Mouse (Mus musculus): Measurements from ENCODE around the gene Vav3. TPM values are rescaled to one million over a fixed set of nuclear protein-coding genes. Genes with fewer than 3 reads are reported as not detected.
A peak's percentile ranks its signal among the peaks of the same experiment; 100 is the strongest.

The Vav3 gene
- polyA plus RNA-seq (2014; fragmentation: Nextera tagmentation; extraction: Ambion mirVana), result 18.4 and 18.6 TPM in 2 replicates

DNA sequence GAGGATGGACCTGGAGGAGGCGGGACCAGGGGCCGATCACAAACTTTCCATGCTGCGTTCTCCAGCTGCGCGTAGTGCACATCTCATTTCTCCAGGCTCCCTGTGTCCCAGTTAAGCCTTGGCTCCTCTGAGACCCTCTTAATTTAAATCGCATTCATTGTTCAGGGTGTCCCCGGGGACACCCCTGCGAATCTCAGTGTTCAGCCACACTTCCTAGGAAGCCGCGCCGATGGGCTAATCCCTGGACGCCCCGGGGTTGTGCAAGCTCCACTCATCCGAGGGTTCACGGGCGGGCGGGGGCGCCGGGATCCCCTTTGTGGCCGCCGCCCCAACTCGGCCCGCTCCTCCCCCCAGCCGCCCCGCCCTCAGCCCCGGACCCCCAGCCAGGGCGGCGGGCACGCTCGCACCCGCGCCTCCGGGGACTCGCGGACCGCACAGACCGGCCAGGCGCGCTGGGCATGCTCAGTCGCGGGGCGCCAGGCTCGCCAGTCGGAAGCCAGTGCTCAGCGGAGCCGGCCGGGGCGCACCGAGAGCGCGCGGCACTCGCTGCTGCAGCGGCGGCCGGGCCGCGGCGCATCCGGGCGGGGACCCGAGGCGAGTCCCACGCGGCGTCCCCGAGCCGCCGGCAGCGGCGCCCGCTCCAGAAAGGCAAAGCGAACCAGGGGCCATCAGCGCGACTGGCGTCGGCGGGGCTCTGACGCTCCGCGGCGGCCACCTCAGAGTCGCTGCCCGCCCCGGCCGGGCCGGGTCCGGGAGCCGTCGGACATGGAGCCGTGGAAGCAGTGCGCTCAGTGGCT, at the start of gene Vav3:
TSS of gene Vav3 (plus strand) at position 380 of the 797 bp plus-strand sequence.
- ATAC-seq (ENCODE audit: low FRiP score), result peak; percentile 94
- H3K36me3 ChIP-seq (ENCODE audit: control insufficient read depth, insufficient read depth, low read length), result no peaks in the 10 kb centered on the region
- WGBS, result under 1% methylated on average over 87 of the region's 92 CpGs
- H3K27ac ChIP-seq (ENCODE audit: low read depth, low read length), result peak within 1 kb of the TSS; percentile 73
- peak within 1 kb of the TSS; percentile 68 for H3K4me3 ChIP-seq (ENCODE audit: low read depth, low read length)
- H3K9me3 ChIP-seq (ENCODE audit: control insufficient read depth, low read length), result no peaks in the 10 kb centered on the region
- DNase-seq (ENCODE audit: low spot score, missing footprints), result peak; percentile 96
- peak within 1 kb of the TSS; percentile 74 for H3K9ac ChIP-seq (ENCODE audit: low read length)
- H3K4me1 ChIP-seq (ENCODE audit: control insufficient read depth, insufficient read depth, low read length), result 0 out of 2 replicates have a peak, but pooled peaks cover 2% of the 10 kb centered on the region
- H3K4me2 ChIP-seq, result peak within 1 kb of the TSS; percentile 77
- H3K27me3 ChIP-seq (ENCODE audit: control insufficient read depth, insufficient read depth, low read length), result 0 out of 2 replicates have a peak, but pooled peaks cover 2% of the 10 kb centered on the region

DNA sequence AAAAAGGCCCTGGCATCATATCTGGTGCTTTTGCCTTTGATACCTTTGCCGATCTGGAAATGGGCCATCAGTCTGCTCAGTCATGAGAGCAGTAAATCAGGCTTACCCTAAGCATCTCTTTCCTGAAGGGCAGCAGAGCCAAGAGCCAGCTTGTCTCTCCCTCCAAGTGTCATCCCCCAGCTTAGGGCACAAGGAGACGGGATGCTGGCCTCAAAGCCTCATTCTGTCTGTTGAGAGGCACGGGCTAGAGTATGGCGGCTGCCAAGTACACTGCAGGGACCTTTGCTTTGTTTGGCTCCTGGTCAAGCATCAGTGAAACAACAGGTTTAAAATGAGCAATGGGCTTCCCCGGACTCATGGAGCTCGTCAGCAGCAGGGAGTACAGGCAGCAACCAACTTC, 41.6 kb upstream of the Vav3 start:
- Histone ChIP-seq H3K4me3 (ENCODE audit: low read depth, low read length) (no peak overlapping the region), H3K9ac (ENCODE audit: low read length) (no peak overlapping the region), H3K4me1 (ENCODE audit: control insufficient read depth, insufficient read depth, low read length) (no peaks in the 10 kb centered on the region), H3K27ac (ENCODE audit: low read depth, low read length) (no peak overlapping the region), H3K4me2 (no peak overlapping the region), H3K27me3 (ENCODE audit: control insufficient read depth, insufficient read depth, low read length) (no peaks in the 10 kb centered on the region), H3K36me3 (ENCODE audit: control insufficient read depth, insufficient read depth, low read length) (no peaks in the 10 kb centered on the region), H3K9me3 (ENCODE audit: control insufficient read depth, low read length) (no peaks in the 10 kb centered on the region)
- WGBS, result 54% methylated on average over 6 of the region's 6 CpGs
- DNase-seq (ENCODE audit: low spot score, missing footprints), result no peak
- no peak for ATAC-seq (ENCODE audit: low FRiP score)

DNA sequence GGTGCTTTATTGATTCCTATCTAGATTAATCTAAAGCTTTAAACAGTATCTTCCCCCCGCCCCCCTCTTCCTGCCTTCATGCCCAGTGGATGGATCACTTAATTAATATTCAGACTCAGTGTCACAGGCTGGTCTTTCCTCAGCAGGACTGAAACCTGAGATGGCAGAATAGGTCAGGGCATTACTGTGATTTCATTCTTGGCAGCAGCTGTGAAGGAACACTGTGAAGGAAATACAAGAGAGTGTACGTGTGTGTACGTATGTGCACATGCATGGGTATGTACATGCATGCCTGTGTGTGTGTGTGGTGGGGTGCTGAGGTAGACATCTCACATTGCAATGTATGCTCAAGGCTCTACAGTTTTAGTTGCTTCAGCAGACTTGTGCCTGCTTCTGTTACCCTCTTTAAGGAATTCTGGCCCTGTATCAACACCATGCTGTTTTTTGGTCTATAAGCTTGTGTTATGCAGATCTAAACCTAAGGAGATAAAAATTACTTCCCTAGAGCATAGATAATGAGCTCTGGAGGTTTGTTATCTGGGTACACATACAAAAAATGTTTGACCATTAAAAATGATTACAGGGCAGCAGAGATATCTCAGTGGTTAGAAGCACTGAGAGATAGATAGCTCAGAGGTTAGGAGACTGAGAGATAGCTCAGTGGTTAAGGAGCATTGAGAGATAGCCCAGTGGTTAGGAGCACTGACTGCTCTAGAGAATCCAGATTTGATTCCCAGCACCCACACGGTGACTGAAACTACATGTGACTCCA, 41.0 kb upstream of the Vav3 start:
- no peak overlapping the region for H3K4me3 ChIP-seq (ENCODE audit: low read depth, low read length)
- 68% methylated on average over 4 of the region's 4 CpGs for WGBS
- no peak overlapping the region for H3K9ac ChIP-seq (ENCODE audit: low read length)
- no peaks in the 10 kb centered on the region for H3K4me1 ChIP-seq (ENCODE audit: control insufficient read depth, insufficient read depth, low read length)
- no peaks in the 10 kb centered on the region for H3K36me3 ChIP-seq (ENCODE audit: control insufficient read depth, insufficient read depth, low read length)
- peak; percentile 31 for DNase-seq (ENCODE audit: low spot score, missing footprints)
- no peaks in the 10 kb centered on the region for H3K9me3 ChIP-seq (ENCODE audit: control insufficient read depth, low read length)
- H3K27me3 ChIP-seq (ENCODE audit: control insufficient read depth, insufficient read depth, low read length), result no peaks in the 10 kb centered on the region
- H3K4me2 ChIP-seq, result no peak overlapping the region
- 0 out of 2 replicates have a peak, but pooled peaks have one; percentile 33 for ATAC-seq (ENCODE audit: low FRiP score)
- H3K27ac ChIP-seq (ENCODE audit: low read depth, low read length), result no peak overlapping the region

DNA sequence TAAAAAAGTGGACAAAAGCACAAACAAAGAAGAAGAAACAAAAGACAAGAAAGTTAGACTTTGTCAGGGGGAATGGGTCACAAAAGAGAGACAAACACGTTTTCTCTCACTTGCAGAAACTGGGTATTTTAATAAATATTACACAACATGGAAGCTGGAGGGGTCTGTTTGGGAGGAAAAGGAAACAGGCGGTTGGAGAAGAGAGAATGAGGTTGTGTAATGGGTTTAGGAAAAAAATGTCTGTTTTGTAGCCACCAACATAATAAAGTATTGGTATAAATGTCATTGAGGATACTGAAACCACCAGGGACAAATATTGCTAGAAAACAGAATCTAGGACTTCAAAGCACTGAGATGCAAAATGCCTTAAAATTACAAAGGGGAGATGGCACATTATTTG, 38.4 kb upstream of the Vav3 start:
- DNase-seq (ENCODE audit: low spot score, missing footprints), result no peak
- no peaks in the 10 kb centered on the region for H3K4me1 ChIP-seq (ENCODE audit: control insufficient read depth, insufficient read depth, low read length)

DNA sequence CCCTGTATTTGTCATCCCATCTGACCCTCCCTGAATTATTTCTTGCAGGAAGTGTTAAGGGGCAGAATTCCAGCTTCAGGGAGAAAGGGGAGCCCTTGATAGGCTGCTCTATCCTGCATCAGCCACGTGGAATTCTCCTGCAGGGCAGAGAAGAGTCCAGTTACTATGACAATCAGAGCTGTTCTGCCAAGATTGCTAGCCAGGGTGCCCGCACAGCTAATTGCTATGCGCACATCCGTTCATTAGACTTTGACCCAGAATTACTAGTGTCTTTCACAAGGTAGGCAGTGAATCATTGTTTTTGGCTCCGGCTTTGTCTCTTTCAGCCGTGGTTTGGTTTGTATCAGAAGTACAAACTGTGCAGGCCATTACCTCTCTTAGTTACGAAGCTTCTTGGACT, 33.0 kb upstream of the Vav3 start:
- no peak overlapping the region for H3K27ac ChIP-seq (ENCODE audit: low read depth, low read length)
- whole genome bisulfite sequencing, result 70% methylated on average over 7 of the region's 7 CpGs
- ATAC-seq (ENCODE audit: low FRiP score), result no peak
- no peak overlapping the region for H3K9ac ChIP-seq (ENCODE audit: low read length)
- DNase-seq (ENCODE audit: low spot score, missing footprints), result no peak
- no peaks in the 10 kb centered on the region for H3K9me3 ChIP-seq (ENCODE audit: control insufficient read depth, low read length)
- H3K4me3 ChIP-seq (ENCODE audit: low read depth, low read length), result no peak overlapping the region
- no peaks in the 10 kb centered on the region for H3K36me3 ChIP-seq (ENCODE audit: control insufficient read depth, insufficient read depth, low read length)
- no peak overlapping the region for H3K4me2 ChIP-seq
- H3K4me1 ChIP-seq (ENCODE audit: control insufficient read depth, insufficient read depth, low read length), result no peaks in the 10 kb centered on the region
- no peaks in the 10 kb centered on the region for H3K27me3 ChIP-seq (ENCODE audit: control insufficient read depth, insufficient read depth, low read length)

More for the DNA sequence above, 38.4 kb upstream of the Vav3 start:
- no peaks in the 10 kb centered on the region for H3K9me3 ChIP-seq (ENCODE audit: control insufficient read depth, low read length)
- no peak overlapping the region for H3K4me2 ChIP-seq
- no peak overlapping the region for H3K4me3 ChIP-seq (ENCODE audit: low read depth, low read length)
- H3K27ac ChIP-seq (ENCODE audit: low read depth, low read length), result no peak overlapping the region
- no peaks in the 10 kb centered on the region for H3K27me3 ChIP-seq (ENCODE audit: control insufficient read depth, insufficient read depth, low read length)
- H3K9ac ChIP-seq (ENCODE audit: low read length), result no peak overlapping the region
- WGBS, result 72% methylated on average over 2 of the region's 2 CpGs
- ATAC-seq (ENCODE audit: low FRiP score), result no peak
- no peaks in the 10 kb centered on the region for H3K36me3 ChIP-seq (ENCODE audit: control insufficient read depth, insufficient read depth, low read length)

DNA sequence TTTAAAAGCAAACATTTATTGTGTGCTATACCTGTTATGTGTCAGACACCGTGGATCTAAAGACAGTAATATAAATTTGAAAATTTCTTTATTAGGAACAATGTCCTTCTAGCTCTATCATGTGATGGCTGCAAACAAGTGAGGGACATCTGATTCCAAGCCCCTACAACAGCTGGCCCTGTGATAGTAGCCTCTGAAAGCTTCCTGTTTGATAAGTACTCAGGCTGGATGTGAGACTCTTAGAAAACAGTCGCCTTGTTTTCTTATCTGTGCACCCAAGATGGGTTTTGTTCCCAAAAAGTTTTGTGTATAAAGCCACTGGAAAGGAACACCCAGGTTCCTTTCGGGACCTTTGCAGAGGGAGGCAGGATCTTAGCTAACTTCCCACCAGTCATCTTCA, 32.0 kb upstream of the Vav3 start:
- Histone ChIP-seq H3K9ac (ENCODE audit: low read length) (no peak overlapping the region), H3K27ac (ENCODE audit: low read depth, low read length) (no peak overlapping the region), H3K4me3 (ENCODE audit: low read depth, low read length) (no peak overlapping the region), H3K4me2 (no peak overlapping the region), H3K27me3 (ENCODE audit: control insufficient read depth, insufficient read depth, low read length) (no peaks in the 10 kb centered on the region), H3K9me3 (ENCODE audit: control insufficient read depth, low read length) (no peaks in the 10 kb centered on the region), H3K4me1 (ENCODE audit: control insufficient read depth, insufficient read depth, low read length) (no peaks in the 10 kb centered on the region), H3K36me3 (ENCODE audit: control insufficient read depth, insufficient read depth, low read length) (no peaks in the 10 kb centered on the region)
- no peak for ATAC-seq (ENCODE audit: low FRiP score)
- no peak for DNase-seq (ENCODE audit: low spot score, missing footprints)
- 81% methylated on average over 3 of the region's 3 CpGs for WGBS

DNA sequence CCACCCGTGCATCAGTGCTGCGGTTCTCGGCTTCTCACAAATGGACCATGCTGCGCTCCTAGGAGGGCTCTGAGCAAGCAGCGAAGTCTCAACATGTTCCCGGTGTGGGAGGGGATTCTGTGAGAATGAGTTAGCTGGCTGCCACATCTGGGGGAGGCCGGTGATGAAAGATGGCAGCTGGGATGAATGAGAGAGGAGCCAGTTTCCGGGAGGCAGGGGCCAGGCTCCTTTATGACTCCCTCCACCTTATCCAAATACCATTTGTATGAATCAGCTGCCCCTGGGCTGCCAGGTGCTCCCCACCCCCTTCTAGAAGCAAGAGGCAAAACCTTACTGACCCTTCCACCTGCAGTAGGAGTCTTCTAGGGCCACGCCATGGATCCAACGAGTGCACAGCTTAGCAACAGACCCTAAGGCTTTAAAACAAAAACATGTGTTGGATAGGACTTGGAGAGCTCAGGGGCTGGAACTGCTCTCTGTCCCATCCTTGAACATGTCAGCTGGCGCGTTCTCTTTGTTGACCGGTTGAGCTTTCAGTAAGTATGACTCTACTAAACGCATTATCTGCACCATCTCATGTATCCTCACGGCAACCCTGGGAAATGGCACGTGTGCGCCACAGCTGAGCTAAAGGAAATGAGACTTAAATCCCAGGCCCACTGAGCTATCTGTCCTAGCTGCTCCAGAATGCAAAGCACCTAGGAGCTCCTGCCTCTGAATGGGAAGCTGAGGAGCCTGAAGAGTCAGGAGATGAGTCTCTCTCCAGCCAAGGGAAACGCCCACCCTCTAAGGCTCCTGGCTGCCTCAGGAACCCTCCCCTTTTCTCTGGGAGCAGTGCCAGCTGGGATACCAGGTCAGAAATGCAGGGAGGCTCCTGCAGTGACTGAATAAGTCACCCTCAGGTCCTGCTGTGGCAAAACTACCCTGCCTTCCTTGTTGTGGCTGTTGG, 30.9 kb upstream of the Vav3 start:
- no peaks in the 10 kb centered on the region for H3K4me1 ChIP-seq (ENCODE audit: control insufficient read depth, insufficient read depth, low read length)
- ATAC-seq (ENCODE audit: low FRiP score) (no peak), DNase-seq (ENCODE audit: low spot score, missing footprints) (no peak)
- no peak overlapping the region for H3K4me3 ChIP-seq (ENCODE audit: low read depth, low read length)
- no peaks in the 10 kb centered on the region for H3K27me3 ChIP-seq (ENCODE audit: control insufficient read depth, insufficient read depth, low read length)
- 91% methylated on average over 18 of the region's 18 CpGs for WGBS
- H3K9ac ChIP-seq (ENCODE audit: low read length), result no peak overlapping the region
- no peaks in the 10 kb centered on the region for H3K9me3 ChIP-seq (ENCODE audit: control insufficient read depth, low read length)
- H3K4me2 ChIP-seq, result no peak overlapping the region
- H3K36me3 ChIP-seq (ENCODE audit: control insufficient read depth, insufficient read depth, low read length), result no peaks in the 10 kb centered on the region
- H3K27ac ChIP-seq (ENCODE audit: low read depth, low read length), result no peak overlapping the region

GRCm38 (mm10) chr3:109311172-109311824, 29.2 kb upstream of the Vav3 start:
- H3K36me3 ChIP-seq (ENCODE audit: control insufficient read depth, insufficient read depth, low read length), result no peaks in the 10 kb centered on the region
- H3K27me3 ChIP-seq (ENCODE audit: control insufficient read depth, insufficient read depth, low read length), result no peaks in the 10 kb centered on the region
- no peak overlapping the region for H3K9ac ChIP-seq (ENCODE audit: low read length)
- H3K4me1 ChIP-seq (ENCODE audit: control insufficient read depth, insufficient read depth, low read length), result no peaks in the 10 kb centered on the region
- ATAC-seq (ENCODE audit: low FRiP score) (no peak), DNase-seq (ENCODE audit: low spot score, missing footprints) (peak; percentile 66)
- H3K4me3 ChIP-seq (ENCODE audit: low read depth, low read length), result no peak overlapping the region
- H3K27ac ChIP-seq (ENCODE audit: low read depth, low read length), result no peak overlapping the region
- 85% methylated on average over 6 of the region's 6 CpGs for WGBS
- H3K9me3 ChIP-seq (ENCODE audit: control insufficient read depth, low read length), result no peaks in the 10 kb centered on the region
- no peak overlapping the region for H3K4me2 ChIP-seq
